Mouse (Mus musculus) left cerebral cortex, postnatal 4 days (tissue): Measurements from ENCODE around the gene Olfr532. TPM values are rescaled to one million over a fixed set of nuclear protein-coding genes. Genes with fewer than 3 reads are reported as not detected.
"Not testable (repeated sequence)": the region's sequence is repeated elsewhere in the genome, so short reads cannot be mapped to it uniquely, and the experiment has no call there.

ENCODE experiments used
- DNase-seq: peaks from one replicate; pipeline ENCODE4 v3.0.0-alpha.2; 2022
- intact Hi-C: fragments of 180-260 bp; cut with DNase I; formaldehyde crosslinking; loops from one replicate; pipeline ENCODE4 v1.15.1; 2025
- total RNA-seq, 2 experiments: library from RNA; stranded (reverse); gene quantifications; 2 replicates each; pipeline ENCODE4 v1.2.3; 2021

Gene Olfr532
- total RNA-seq, result not detected

- intact Hi-C loops, result no loop called here
- no peak for DNase-seq
Measured at GRCm38 (mm10) chr7:140421539-140421938, at the start of gene Olfr532. Olfr532 (minus strand) TSS chr7:140421639.

DNA sequence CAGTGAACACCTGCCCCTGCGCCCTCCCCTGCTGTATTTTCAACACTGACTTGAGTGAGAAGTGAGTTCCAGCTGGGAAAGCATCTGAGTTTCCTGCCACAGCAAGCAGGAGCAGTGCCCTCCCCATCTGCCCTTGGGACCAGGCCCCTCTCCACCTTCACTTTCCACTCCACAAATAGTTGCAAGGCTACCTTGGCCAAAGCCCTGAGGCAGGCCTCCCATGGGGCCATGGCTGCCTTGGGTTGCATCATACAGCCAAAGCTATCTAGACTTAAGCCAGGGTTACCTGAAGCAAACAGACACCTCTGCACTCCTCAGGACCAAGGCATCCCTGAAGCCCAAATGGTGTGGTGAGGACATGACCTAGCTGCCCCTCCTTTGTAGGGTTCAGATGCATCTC, 41.6 kb upstream of the Olfr532 start, which contains the start of gene Olfr533:
Olfr533 (plus strand) TSS at position 301 of the 400 bp plus-strand sequence.
- intact Hi-C loops, DNase-seq: not testable (repeated sequence)

- DNase-seq, result no peak
- intact Hi-C loops, result no loop called here
Measured at GRCm38 (mm10) chr7:140443141-140443540, 21.7 kb upstream of the Olfr532 start.

GRCm38 (mm10) chr7:140402818-140403217, 18.6 kb downstream of the Olfr532 start, which contains the start of gene Olfr531:
Olfr531 (minus strand) TSS chr7:140402918.
- intact Hi-C loops, result no loop called here
- DNase-seq, result no peak

GRCm38 (mm10) chr7:140376911-140377310, 44.5 kb downstream of the Olfr532 start:
- DNase-seq, result no peak
- intact Hi-C loops, result no loop called here

- intact Hi-C loops, result no loop called here
- DNase-seq, result no peak
Measured at GRCm38 (mm10) chr7:140376231-140376630, 45.2 kb downstream of the Olfr532 start, which contains the start of gene Olfr530. Olfr530 (minus strand) TSS chr7:140376331.

- intact Hi-C loops, result no loop called here
- no peak for DNase-seq
Measured at GRCm38 (mm10) chr7:140374300-140374699, 47.1 kb downstream of the Olfr532 start.

Other genes with a start within 250 kb of the Olfr532 start
- not detected for gene Olfr523, start 248.4 kb downstream of the Olfr532 start, total RNA-seq
- gene Olfr524, start 215.7 kb downstream of the Olfr532 start, total RNA-seq, result not detected
- under 1 TPM; 0.32 to 0.58 TPM for gene Cd163l1, start 203.4 kb downstream of the Olfr532 start, total RNA-seq
- gene 5830411N06Rik, start 174.4 kb downstream of the Olfr532 start, total RNA-seq, result not detected
- not detected for gene Olfr525, start 100.8 kb downstream of the Olfr532 start, total RNA-seq
- gene Olfr527, start 87.6 kb downstream of the Olfr532 start, total RNA-seq, result not detected
- gene Olfr60, start 60.0 kb downstream of the Olfr532 start, total RNA-seq, result not detected
- gene Olfr530, start 45.3 kb downstream of the Olfr532 start, total RNA-seq, result not detected
- not detected for gene Olfr531, start 18.7 kb downstream of the Olfr532 start, total RNA-seq
- gene Olfr533, start 41.7 kb upstream of the Olfr532 start, total RNA-seq, result not detected
- gene Olfr535, start 62.6 kb upstream of the Olfr532 start, total RNA-seq, result not detected
- gene Olfr536, start 85.8 kb upstream of the Olfr532 start, total RNA-seq, result not detected
- not detected for gene Olfr538, start 146.2 kb upstream of the Olfr532 start, total RNA-seq
- gene Olfr46, start 179.6 kb upstream of the Olfr532 start, total RNA-seq, result under 1 TPM in 1 of 2 experiments, not detected in 1; 0.10 TPM
- not detected for gene Olfr61, start 207.3 kb upstream of the Olfr532 start, total RNA-seq
- gene Olfr53, start 224.8 kb upstream of the Olfr532 start, total RNA-seq, result not detected
- gene Olfr539, start 238.3 kb upstream of the Olfr532 start, total RNA-seq, result under 1 TPM; 0.02 to 0.08 TPM